ENCODE assay signal across 8 mouse cellular contexts in genomic region chr4:47293771-47294543, GRCm38 (mm10). TPM values are rescaled to one million over a fixed set of nuclear protein-coding genes. Genes with fewer than 3 reads are reported as not detected.
DNase-seq lines count a peak whose midpoint lies in the region; ATAC-seq lines count a peak whose summit lies in the region.

No protein-coding gene starts in this region.

- no peaks in the 10 kb centered on the region; the same call in 1 of the 2 replicates for H3K4me1 ChIP-seq in hindbrain, embryonic 16.5 days (ENCODE audit: control insufficient read depth, insufficient read depth, low read depth, low read length)
- H3K4me1 ChIP-seq in hindbrain, embryonic 14.5 days (replicated peaks; ENCODE audit: control insufficient read depth, insufficient read depth, low read length): 0 out of 2 replicates have a peak, but pooled peaks cover 3% of the 10 kb centered on the region
- H3K4me1 ChIP-seq in brown adipose tissue, adult 24 weeks (ENCODE audit: control insufficient read depth, insufficient read depth, insufficient read length, low read length): peaks cover 12% of the 10 kb centered on the region; the same call in 1 of the 2 replicates
- H3K4me1 ChIP-seq in lung, embryonic 15.5 days: peaks cover 25% of the 10 kb centered on the region
- H3K4me1 ChIP-seq in stomach, embryonic 15.5 days: peaks cover 21% of the 10 kb centered on the region

- no peak for DNase-seq in hindbrain, embryonic 14.5 days (ENCODE audit: low spot score)
- DNase-seq in gastrocnemius, postnatal 36 days: peak; percentile 76 to 79
- DNase-seq in kidney, postnatal 10 days: peak; percentile 37

- WGBS in hindbrain, embryonic 16.5 days: 65% methylated on average over 16 of the region's 16 CpGs
- WGBS in hindbrain, embryonic 14.5 days: 68% methylated on average over 16 of the region's 16 CpGs
- WGBS in lung, embryonic 15.5 days: 31% methylated on average over 16 of the region's 16 CpGs
- 35% methylated on average over 16 of the region's 16 CpGs for WGBS in stomach, embryonic 15.5 days

- peak; percentile 35; the same call in 1 of the 2 replicates for ATAC-seq in hindbrain, embryonic 16.5 days
- no peak for ATAC-seq in hindbrain, embryonic 14.5 days (ENCODE audit: low FRiP score)
- ATAC-seq in lung, embryonic 15.5 days (ENCODE audit: borderline replicate concordance, extremely low read depth, low FRiP score, low TSS enrichment): peak; percentile 79; the same call in 1 of the 2 replicates
- ATAC-seq in stomach, embryonic 15.5 days (ENCODE audit: insufficient read depth, low FRiP score, low read depth): peak; percentile 74
- ATAC-seq in inflammation-experienced regulatory T-cells, adult 6 months: no peak

- no peak overlapping the region for H3K9ac ChIP-seq in hindbrain, embryonic 16.5 days (ENCODE audit: low read depth, low read length)
- no peak overlapping the region for H3K9ac ChIP-seq in hindbrain, embryonic 14.5 days
- H3K9ac ChIP-seq in lung, embryonic 15.5 days: no peak overlapping the region
- no peak overlapping the region for H3K9ac ChIP-seq in stomach, embryonic 15.5 days

- H3K36me3 ChIP-seq in hindbrain, embryonic 16.5 days (ENCODE audit: control insufficient read depth, insufficient read depth, low read length): no peaks in the 10 kb centered on the region
- no peaks in the 10 kb centered on the region for H3K36me3 ChIP-seq in hindbrain, embryonic 14.5 days (replicated peaks; ENCODE audit: control insufficient read depth, insufficient read depth)
- H3K36me3 ChIP-seq in lung, embryonic 15.5 days: no peaks in the 10 kb centered on the region
- H3K36me3 ChIP-seq in stomach, embryonic 15.5 days: no peaks in the 10 kb centered on the region

- H3K9me3 ChIP-seq in hindbrain, embryonic 16.5 days (ENCODE audit: control insufficient read depth, low read length): no peaks in the 10 kb centered on the region
- peaks cover 5% of the 10 kb centered on the region; the same call in 1 of the 2 replicates for H3K9me3 ChIP-seq in hindbrain, embryonic 14.5 days (ENCODE audit: control insufficient read depth, low read length)
- H3K9me3 ChIP-seq in lung, embryonic 15.5 days: no peaks in the 10 kb centered on the region
- no peaks in the 10 kb centered on the region for H3K9me3 ChIP-seq in stomach, embryonic 15.5 days

- no peak overlapping the region for H3K4me2 ChIP-seq in hindbrain, embryonic 16.5 days (ENCODE audit: low read length)
- H3K4me2 ChIP-seq in hindbrain, embryonic 14.5 days (replicated peaks): no peak overlapping the region
- no peak overlapping the region for H3K4me2 ChIP-seq in lung, embryonic 15.5 days
- no peak overlapping the region; the same call in 1 of the 2 replicates for H3K4me2 ChIP-seq in stomach, embryonic 15.5 days

- H3K27ac ChIP-seq in hindbrain, embryonic 16.5 days (ENCODE audit: low read depth, low read length): no peak overlapping the region
- no peak overlapping the region for H3K27ac ChIP-seq in hindbrain, embryonic 14.5 days
- H3K27ac ChIP-seq in brown adipose tissue, adult 24 weeks (replicated peaks; ENCODE audit: low read depth, low read length): 0 out of 2 replicates have a peak overlapping the region, but pooled peaks have one; percentile 17
- H3K27ac ChIP-seq in lung, embryonic 15.5 days: peak overlapping the region; percentile 66
- peak overlapping the region; percentile 66 for H3K27ac ChIP-seq in stomach, embryonic 15.5 days

- H3K27me3 ChIP-seq in hindbrain, embryonic 16.5 days (replicated peaks; ENCODE audit: control insufficient read depth, insufficient read depth, low read length): no peaks in the 10 kb centered on the region
- H3K27me3 ChIP-seq in hindbrain, embryonic 14.5 days (ENCODE audit: control insufficient read depth, insufficient read depth, low read length): no peaks in the 10 kb centered on the region
- H3K27me3 ChIP-seq in lung, embryonic 15.5 days: no peaks in the 10 kb centered on the region
- no peaks in the 10 kb centered on the region for H3K27me3 ChIP-seq in stomach, embryonic 15.5 days (replicated peaks)

- H3K4me3 ChIP-seq in hindbrain, embryonic 16.5 days (ENCODE audit: low read length): no peak overlapping the region
- no peak overlapping the region for H3K4me3 ChIP-seq in hindbrain, embryonic 14.5 days (replicated peaks; ENCODE audit: low read length)
- no peak overlapping the region for H3K4me3 ChIP-seq in brown adipose tissue, adult 24 weeks (ENCODE audit: insufficient read depth, low read depth, low read length)
- no peak overlapping the region for H3K4me3 ChIP-seq in lung, embryonic 15.5 days
- no peak overlapping the region for H3K4me3 ChIP-seq in stomach, embryonic 15.5 days (replicated peaks)

- intact Hi-C loops in gastrocnemius, postnatal 36 days (cut with DNase I): no loop called here

RNA-seq across cellular contexts. Expression of gene Tgfbr1, which starts 59.1 kb away (rescaled TPM):
- 17.7 and 27.1 TPM in 2 replicates for polyA plus RNA-seq in hindbrain, embryonic 16.5 days (2015; fragmentation: Nextera tagmentation; extraction: Ambion mirVana)
- polyA plus RNA-seq in hindbrain, embryonic 14.5 days (2014; fragmentation: Nextera tagmentation; extraction: Ambion mirVana): 40.1 and 41.4 TPM in 2 replicates
- 6.8 and 7.9 TPM in 2 replicates for polyA plus RNA-seq in brown adipose tissue, adult 24 weeks (2012; ENCODE audit: insufficient read depth, insufficient read length, missing spikeins)
- total RNA-seq in gastrocnemius, postnatal 36 days (2021): 10 to 100 TPM; 19.1 to 19.2 TPM
- 27.1 and 27.9 TPM in 2 replicates for polyA plus RNA-seq in lung, embryonic 15.5 days (2015; fragmentation: Nextera tagmentation; extraction: Ambion mirVana)
- polyA plus RNA-seq in stomach, embryonic 15.5 days (2015; fragmentation: Nextera tagmentation; extraction: Ambion mirVana): 24.3 and 29.8 TPM in 2 replicates
- polyA plus RNA-seq in inflammation-experienced regulatory T-cells, adult 6 months (2017; shearing (Covaris generic)): 10 to 100 TPM; 15.9 to 38.6 (median 37.9) TPM

Comparison
In these comparisons a context has a peak if more than half of its experiments do, and no peak if none do; other contexts are left out.
1. ATAC-seq: peak in hindbrain, embryonic 16.5 days (single experiment), lung, embryonic 15.5 days (single experiment) and stomach, embryonic 15.5 days (single experiment); none in hindbrain, embryonic 14.5 days (single experiment) and inflammation-experienced regulatory T-cells, adult 6 months (single experiment).
2. H3K27ac ChIP-seq: peak in brown adipose tissue, adult 24 weeks (single experiment), lung, embryonic 15.5 days (single experiment) and stomach, embryonic 15.5 days (single experiment); none in hindbrain, embryonic 16.5 days (single experiment) and hindbrain, embryonic 14.5 days (single experiment).